Mouse (Mus musculus): Measurements from ENCODE around the gene Srrd. TPM values are rescaled to one million over a fixed set of nuclear protein-coding genes. Genes with fewer than 3 reads are reported as not detected.

The Srrd gene
- total and polyA plus RNA-seq, 3 experiments = 36.5 to 49.3 TPM; not detected in 1

DNA sequence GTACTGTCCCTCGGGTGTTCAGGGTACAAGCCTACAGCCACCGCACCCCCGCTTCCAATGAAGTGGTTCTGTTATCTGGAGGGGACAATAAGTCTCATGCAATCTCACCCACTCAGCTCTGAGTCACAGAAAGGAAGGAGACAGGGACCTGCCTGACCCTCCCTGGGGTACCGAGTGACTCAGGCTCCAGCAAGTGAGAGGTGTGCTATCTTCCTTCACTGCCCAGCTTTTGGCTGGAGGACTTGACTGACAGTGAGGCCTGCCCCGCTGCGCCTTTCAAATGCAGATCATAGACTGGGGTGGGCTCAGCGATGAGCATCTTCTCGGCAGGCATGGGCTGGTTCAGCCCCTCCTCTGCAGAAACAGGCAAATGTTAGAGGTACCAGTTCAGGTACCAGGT lies 47.7 kb downstream of the Srrd start (continued):
- TF ChIP-seq ZKSCAN1 (IDR thresholded peaks at IDR 0.05; ENCODE audit: low read depth, low read length) = no peak

DNA sequence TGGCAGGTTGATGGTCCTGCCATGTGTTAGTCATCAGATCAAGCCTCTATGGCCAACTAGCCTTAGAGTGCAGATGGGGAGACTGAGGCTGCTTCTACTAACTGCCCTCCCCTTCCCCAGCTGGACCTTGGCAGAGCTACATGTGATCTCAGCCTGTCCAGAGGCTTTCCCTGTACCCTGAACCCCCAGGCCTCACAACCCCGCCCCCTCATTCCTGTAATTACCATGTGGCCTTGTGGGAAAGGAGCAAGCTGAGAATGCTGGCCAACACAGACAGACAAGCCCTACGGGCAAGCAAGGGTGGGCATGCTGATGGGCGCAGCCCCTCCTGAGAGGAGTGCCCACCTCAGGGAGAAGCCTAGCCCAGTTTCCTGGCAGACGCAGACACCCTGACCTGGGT lies 48.1 kb downstream of the Srrd start:
- peak overlapping the region; percentile 40 for H3K27ac ChIP-seq (ENCODE audit: control insufficient read depth, low read depth, low read length)
- DNase-seq (ENCODE audit: low read depth, low spot score) = no peak
- no peaks in the 10 kb centered on the region for H3K27me3 ChIP-seq (ENCODE audit: control insufficient read depth in 1 of 2, insufficient read depth in 2 of 2, low read length in 2 of 2)
- no peaks in the 10 kb centered on the region for H3K9me3 ChIP-seq (replicated peaks; ENCODE audit: insufficient read depth, low read length)
- no peak overlapping the region for H3K4me3 ChIP-seq (ENCODE audit: control insufficient read depth in 1 of 2, insufficient read depth in 1 of 2, low read depth in 2 of 2, low read length in 2 of 2)
- TF ChIP-seq ZMIZ1 (IDR thresholded peaks at IDR 0.05; ENCODE audit: low read depth, low read length) (no peak), SIN3A (IDR thresholded peaks at IDR 0.05; ENCODE audit: low read length) (no peak), RCOR1 (IDR thresholded peaks at IDR 0.05; ENCODE audit: low read depth, low read length) (no peak), NRF1 (IDR thresholded peaks at IDR 0.05; ENCODE audit: insufficient read depth, low read depth, low read length, poor library complexity, severe bottlenecking) (no peak), TAL1 (IDR thresholded peaks at IDR 0.05; ENCODE audit: low read length) (no peak), GABPA (IDR thresholded peaks at IDR 0.05; ENCODE audit: low read depth, low read length) (no peak), MXI1 (IDR thresholded peaks at IDR 0.05; ENCODE audit: low read depth, low read length) (no peak), ETS1 (IDR thresholded peaks at IDR 0.05; ENCODE audit: low read depth, low read length) (no peak), MAFK (IDR thresholded peaks at IDR 0.05; ENCODE audit: borderline replicate concordance, low read depth, low read length) (no peak), TCF12 (IDR thresholded peaks at IDR 0.05; ENCODE audit: low read depth, low read length) (no peak), E2F4 (IDR thresholded peaks at IDR 0.05; ENCODE audit: borderline replicate concordance, low read depth, low read length) (no peak), ZKSCAN1 (IDR thresholded peaks at IDR 0.05; ENCODE audit: low read depth, low read length) (no peak), USF2 (IDR thresholded peaks at IDR 0.05; ENCODE audit: borderline replicate concordance in 1 of 2, insufficient read depth in 1 of 2, low read depth in 1 of 2, low read length in 2 of 2) (no peak), UBTF (IDR thresholded peaks at IDR 0.05; ENCODE audit: borderline replicate concordance, insufficient read depth, low read depth, low read length) (no peak), KAT2A (conservative IDR thresholded peaks at IDR 0.05; ENCODE audit: low read depth, low read length) (no peak), ZNF384 (IDR thresholded peaks at IDR 0.05; ENCODE audit: low read depth, low read length) (no peak)
- H3K4me1 ChIP-seq (ENCODE audit: control insufficient read depth in 1 of 2, insufficient read depth in 2 of 2, low read length in 2 of 2) = peaks cover 23 to 42% of the 10 kb centered on the region in 2 experiments
- no peak overlapping the region for H3K9ac ChIP-seq (ENCODE audit: control insufficient read depth, low read depth, low read length, poor library complexity, severe bottlenecking)
- peaks cover 0 to 25% of the 10 kb centered on the region in 2 experiments; a peak in 2 of 4 replicates for H3K36me3 ChIP-seq (ENCODE audit: control insufficient read depth in 1 of 2, insufficient read depth in 2 of 2, low read length in 2 of 2)
- peaks cover 65% of the 10 kb centered on the region for H3K79me2 ChIP-seq (ENCODE audit: control insufficient read depth, insufficient read depth, low read length, poor library complexity)

- peaks cover 0 to 25% of the 10 kb centered on the region in 2 experiments; a peak in 2 of 4 replicates for H3K36me3 ChIP-seq (ENCODE audit: control insufficient read depth in 1 of 2, insufficient read depth in 2 of 2, low read length in 2 of 2)
- H3K27me3 ChIP-seq (ENCODE audit: control insufficient read depth in 1 of 2, insufficient read depth in 2 of 2, low read length in 2 of 2) = no peaks in the 10 kb centered on the region
- DNase-seq (ENCODE audit: low read depth, low spot score) = no peak
- H3K9me3 ChIP-seq (replicated peaks; ENCODE audit: insufficient read depth, low read length) = no peaks in the 10 kb centered on the region
- no peak for TF ChIP-seq EP300 (IDR thresholded peaks at IDR 0.05; ENCODE audit: low read depth in 1 of 2, low read length in 2 of 2)
- peak; percentile 97 for TF ChIP-seq ZKSCAN1 (IDR thresholded peaks at IDR 0.05; ENCODE audit: low read depth, low read length)
- no peak for TF ChIP-seq MYB (IDR thresholded peaks at IDR 0.05; ENCODE audit: low read depth, low read length)
- no peak for TF ChIP-seq SIN3A (IDR thresholded peaks at IDR 0.05; ENCODE audit: low read length)
- H3K4me1 ChIP-seq (ENCODE audit: control insufficient read depth in 1 of 2, insufficient read depth in 2 of 2, low read length in 2 of 2) = peaks cover 23 to 46% of the 10 kb centered on the region in 2 experiments
- H3K4me3 ChIP-seq (ENCODE audit: control insufficient read depth in 1 of 2, insufficient read depth in 1 of 2, low read depth in 2 of 2, low read length in 2 of 2) = no peak overlapping the region
- no peak overlapping the region for H3K27ac ChIP-seq (ENCODE audit: control insufficient read depth, low read depth, low read length)
- H3K79me2 ChIP-seq (ENCODE audit: control insufficient read depth, insufficient read depth, low read length, poor library complexity) = peaks cover 68% of the 10 kb centered on the region
- no peak overlapping the region for H3K9ac ChIP-seq (ENCODE audit: control insufficient read depth, low read depth, low read length, poor library complexity, severe bottlenecking)
These were observed 49.0 kb downstream of the Srrd start for GRCm38 (mm10) chr5:112293800-112294199.

All from MEL (cell line).